Mouse (Mus musculus): ENCODE results near the gene Wasf2.

GRCm38 (mm10) chr4:133209366-133209765 lies 79.1 kb downstream of the Wasf2 start:
- TF ChIP-seq MYOG (IDR thresholded peaks at IDR 0.05; ENCODE audit: control insufficient read depth in 1 of 3, insufficient read depth in 1 of 3, insufficient read length in 2 of 3, low read depth in 2 of 3) (no peak), POLR2AphosphoS2 (IDR thresholded peaks at IDR 0.05; ENCODE audit: insufficient read length, low read depth) (no peak), POLR2A (IDR thresholded peaks at IDR 0.05; ENCODE audit: insufficient read length, low read depth) (no peak), USF1 (IDR thresholded peaks at IDR 0.05; ENCODE audit: low read depth) (no peak), TCF3 (IDR thresholded peaks at IDR 0.05; ENCODE audit: insufficient read length, low read depth) (no peak)

Data from myocyte (in vitro differentiated cells).